Mouse (Mus musculus) cerebellum, adult 18-20 months (tissue): ENCODE measurements around the gene Cmtr2.
A peak's percentile ranks its signal among the peaks of the same experiment; 100 is the strongest.

ENCODE experiments used
- DNase-seq, 2 experiments: peaks; one replicate each; pipeline ENCODE4 v3.0.0; 2021

Gene Cmtr2

GRCm38 (mm10) chr8:110265796-110266305 is 50.4 kb downstream of the Cmtr2 start:
- DNase-seq, result no peak

GRCm38 (mm10) chr8:110266741-110267140 is 51.3 kb downstream of the Cmtr2 start, which contains the start of gene Hydin:
TSS of gene Hydin (plus strand) at chr8:110266977.
- peak; percentile 66 to 68 for DNase-seq

- no peak for DNase-seq
These were observed 51.8 kb downstream of the Cmtr2 start for GRCm38 (mm10) chr8:110267268-110267667.

GRCm38 (mm10) chr8:110270659-110271058 is 55.2 kb downstream of the Cmtr2 start:
- DNase-seq, result peak; percentile 53 to 65

GRCm38 (mm10) chr8:110273394-110273793 is 57.9 kb downstream of the Cmtr2 start:
- DNase-seq, result no peak
